Mouse (Mus musculus): Measurements from ENCODE around the gene Becn1.
"Not testable (repeated sequence)": the region's sequence is repeated elsewhere in the genome, so short reads cannot be mapped to it uniquely, and the experiment has no call there.

The Becn1 gene

DNA sequence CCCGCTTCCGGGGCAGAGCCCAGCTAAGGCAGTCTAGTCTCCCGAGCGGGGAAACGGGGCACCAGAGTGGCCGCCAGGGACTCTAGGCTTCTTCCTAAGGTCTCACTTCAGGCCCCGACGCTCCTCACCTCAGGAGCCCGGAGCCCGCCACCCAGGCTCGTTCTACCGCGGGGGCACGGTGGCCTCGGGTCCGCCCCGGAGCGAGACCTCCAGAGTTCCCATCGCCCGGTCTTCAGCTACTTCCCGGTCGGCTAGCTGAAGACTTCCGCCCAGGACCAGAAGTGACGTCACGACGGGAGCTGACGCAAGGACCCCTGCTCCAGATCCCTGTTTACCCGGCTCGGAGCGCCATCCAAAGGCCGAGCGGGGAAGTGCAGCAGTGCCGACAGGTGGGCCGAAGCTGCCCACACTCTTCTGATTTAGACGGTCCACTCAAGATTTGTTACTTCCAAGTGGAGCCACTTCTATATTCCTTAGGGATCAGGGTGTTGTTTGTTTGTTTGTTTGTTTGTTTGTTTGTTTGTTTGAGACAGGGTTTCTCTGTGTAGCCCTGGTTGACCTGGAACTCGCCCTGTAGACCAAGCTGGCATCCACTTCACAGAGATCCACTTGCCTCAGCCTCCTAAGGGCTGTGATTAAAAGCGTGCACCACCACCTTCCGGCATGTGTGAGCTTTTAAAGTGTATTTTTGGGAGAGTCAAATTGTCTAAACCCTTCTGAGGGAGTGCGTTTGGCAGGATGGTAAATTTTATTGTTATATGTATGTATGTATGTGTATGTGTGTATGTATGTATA, at the start of gene Becn1:
Gene Becn1 (minus strand): TSS at position 283 of the 795 bp plus-strand sequence.
- peak; percentile 99 to 100 for DNase-seq

DNA sequence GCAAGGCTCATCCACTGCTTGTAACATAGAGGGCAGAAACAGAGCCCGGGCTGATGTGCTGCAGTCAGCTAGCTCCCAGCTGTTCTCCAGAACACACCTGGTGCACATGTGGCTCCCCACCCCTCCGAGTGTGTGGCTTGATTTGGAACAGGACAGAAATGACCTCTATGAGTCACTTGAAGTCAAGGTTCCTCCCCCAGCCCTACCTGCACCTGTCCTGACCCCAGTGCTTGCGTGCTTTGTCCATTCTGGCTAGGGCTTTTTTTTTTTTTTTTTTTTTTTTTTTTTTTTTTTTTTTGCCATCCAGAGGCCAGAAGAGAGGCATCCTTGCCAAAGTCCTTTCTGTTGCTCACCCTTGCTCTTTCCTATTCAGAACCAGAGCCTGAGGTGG, 49.6 kb upstream of the Becn1 start:
- no peak for DNase-seq

GRCm38 (mm10) chr11:101351100-101351720, 49.1 kb upstream of the Becn1 start:
- DNase-seq, result no peak

GRCm38 (mm10) chr11:101349216-101349615, 47.1 kb upstream of the Becn1 start:
- no peak for DNase-seq

DNA sequence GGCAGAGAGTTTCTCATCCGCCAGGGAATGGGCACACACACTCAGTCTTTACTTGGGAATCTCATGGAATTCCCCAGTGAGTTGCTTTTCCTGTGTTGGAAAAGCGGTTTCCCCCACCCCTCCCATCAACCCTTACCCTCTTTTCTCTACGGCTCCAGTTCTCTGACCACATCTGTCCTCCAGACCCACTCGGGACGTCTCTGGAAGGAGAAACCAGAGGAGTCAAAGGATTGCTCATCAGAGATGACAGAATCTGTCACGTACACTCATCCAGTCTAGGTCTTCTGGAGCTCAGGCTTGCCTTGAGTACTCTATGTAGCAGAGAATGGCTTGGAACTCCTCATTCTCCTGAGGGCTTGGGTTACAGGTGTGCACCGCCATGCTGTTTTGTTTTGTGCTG, 46.7 kb upstream of the Becn1 start:
- no peak for DNase-seq

- DNase-seq, result no peak
Measured at GRCm38 (mm10) chr11:101347083-101347775, 45.1 kb upstream of the Becn1 start.

GRCm38 (mm10) chr11:101338123-101338760, 36.2 kb upstream of the Becn1 start:
- DNase-seq, result peak; percentile 58 to 73

DNA sequence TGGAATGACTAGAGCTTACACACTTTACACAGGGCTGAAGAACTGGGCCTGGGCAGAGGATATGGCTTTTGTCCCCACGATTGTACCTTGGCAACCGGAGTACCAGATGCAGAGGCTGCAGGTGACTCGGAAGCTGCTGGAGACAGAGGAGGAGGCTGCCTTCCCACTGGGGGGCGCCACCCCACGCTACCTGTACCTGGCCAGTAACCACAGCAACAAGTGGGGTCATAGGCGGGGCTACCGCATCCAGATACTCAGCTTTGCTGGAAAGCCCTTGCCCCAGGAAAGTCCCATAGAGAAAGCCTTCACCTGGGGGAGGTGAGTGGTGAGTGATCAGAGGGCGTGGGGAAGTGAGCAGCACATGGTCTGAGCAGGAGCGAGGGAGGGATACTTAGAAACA, 33.6 kb upstream of the Becn1 start:
- DNase-seq, result no peak

- DNase-seq, result no peak
Measured at GRCm38 (mm10) chr11:101334516-101334915, 32.4 kb upstream of the Becn1 start.

- no peak for DNase-seq
Measured at GRCm38 (mm10) chr11:101334023-101334422, 31.9 kb upstream of the Becn1 start.

DNA sequence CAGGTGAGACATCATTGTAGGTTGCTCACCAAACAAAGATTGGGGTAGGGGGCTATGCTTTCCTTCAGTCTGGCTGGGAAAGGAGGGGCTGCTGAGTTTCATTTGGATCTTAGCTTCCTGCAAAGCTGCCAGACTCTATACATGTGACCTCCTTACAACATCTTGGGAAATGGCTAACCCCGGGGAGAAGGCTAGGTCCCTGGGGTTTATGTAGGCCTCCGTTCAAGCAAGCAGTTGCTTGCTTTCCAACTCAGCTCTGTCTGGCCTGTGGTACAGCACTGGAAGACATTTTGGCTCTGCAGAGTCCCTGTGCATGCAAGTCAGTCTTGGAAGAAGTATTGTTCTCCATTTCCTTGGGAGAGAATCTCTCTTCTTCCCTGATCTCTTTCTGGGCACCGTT, 30.5 kb upstream of the Becn1 start:
- no peak for DNase-seq

- DNase-seq, result not testable (repeated sequence)
Measured at GRCm38 (mm10) chr11:101330961-101331360, 28.9 kb upstream of the Becn1 start.

DNA sequence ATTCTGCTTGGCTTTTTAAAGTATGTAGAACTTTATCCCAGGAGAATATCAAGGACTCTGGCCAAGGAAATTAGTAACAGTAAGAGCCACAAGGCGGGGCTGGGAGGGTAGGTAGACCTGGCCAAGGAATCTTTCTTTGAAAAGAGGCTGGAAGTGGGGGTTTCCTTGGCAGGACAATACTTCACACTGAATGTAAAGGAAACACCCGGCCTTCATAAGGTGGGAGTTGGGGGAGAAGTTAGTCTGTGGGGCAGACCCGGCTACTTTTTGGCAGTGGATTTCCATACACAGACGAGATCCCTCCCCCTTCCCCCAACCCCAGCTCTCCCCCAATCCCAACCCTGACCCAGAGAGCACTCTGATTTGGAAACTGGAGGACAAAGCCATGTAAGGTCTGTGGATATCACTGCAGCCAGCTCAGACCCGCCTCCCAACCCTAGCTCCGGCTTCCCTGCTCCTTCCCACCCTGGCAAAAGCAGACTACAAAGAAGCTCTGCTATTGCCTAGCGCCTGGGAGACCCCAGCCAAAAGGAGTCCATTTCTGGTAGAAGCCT, 28.4 kb upstream of the Becn1 start, which contains the start of gene Aoc3:
Gene Aoc3 (plus strand): TSS at position 235 of the 554 bp plus-strand sequence.
- no peak for DNase-seq

GRCm38 (mm10) chr11:101328941-101329635, 27.0 kb upstream of the Becn1 start:
- DNase-seq, result peak; percentile 40 to 43

DNA sequence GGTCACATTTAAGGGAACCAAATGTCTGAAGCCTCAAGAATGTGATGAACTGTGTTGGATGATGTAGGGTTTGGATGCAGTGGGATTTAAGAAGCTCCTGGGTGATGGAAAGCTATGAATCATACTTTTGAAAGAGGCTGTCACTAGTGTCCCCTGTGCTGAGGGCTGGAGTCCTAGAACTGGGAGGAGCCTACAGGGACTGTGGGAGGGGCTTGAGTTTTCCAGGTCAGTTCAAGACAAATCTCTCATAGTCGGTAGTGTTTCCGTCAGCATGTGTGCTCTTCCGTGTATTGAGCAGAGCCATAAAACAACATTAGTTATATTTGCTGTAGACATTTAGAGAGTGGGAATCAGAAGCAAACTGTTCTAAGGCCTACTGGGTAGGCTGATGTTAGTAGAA, 25.2 kb upstream of the Becn1 start:
- DNase-seq, result no peak

- no peak for DNase-seq
Measured at GRCm38 (mm10) chr11:101326147-101326546, 24.1 kb upstream of the Becn1 start.

DNA sequence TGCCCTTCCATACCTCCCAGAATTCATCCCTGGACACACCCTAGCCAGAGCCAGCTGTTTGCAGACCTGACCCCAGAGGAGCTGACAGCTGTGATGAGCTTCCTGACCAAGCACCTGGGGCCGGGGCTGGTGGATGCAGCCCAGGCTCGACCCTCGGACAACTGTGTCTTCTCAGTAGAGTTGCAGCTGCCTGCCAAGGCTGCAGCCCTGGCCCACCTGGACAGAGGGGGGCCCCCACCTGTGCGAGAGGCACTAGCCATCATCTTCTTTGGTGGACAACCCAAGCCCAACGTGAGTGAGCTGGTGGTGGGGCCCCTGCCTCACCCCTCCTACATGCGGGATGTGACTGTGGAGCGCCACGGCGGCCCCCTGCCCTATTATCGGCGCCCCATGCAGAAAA, 23.1 kb upstream of the Becn1 start:
- not testable (repeated sequence) for DNase-seq

GRCm38 (mm10) chr11:101324763-101325162, 22.7 kb upstream of the Becn1 start, which contains the start of gene Aoc2:
TSS of gene Aoc2 (plus strand) at chr11:101325063.
- DNase-seq, result no peak

DNA sequence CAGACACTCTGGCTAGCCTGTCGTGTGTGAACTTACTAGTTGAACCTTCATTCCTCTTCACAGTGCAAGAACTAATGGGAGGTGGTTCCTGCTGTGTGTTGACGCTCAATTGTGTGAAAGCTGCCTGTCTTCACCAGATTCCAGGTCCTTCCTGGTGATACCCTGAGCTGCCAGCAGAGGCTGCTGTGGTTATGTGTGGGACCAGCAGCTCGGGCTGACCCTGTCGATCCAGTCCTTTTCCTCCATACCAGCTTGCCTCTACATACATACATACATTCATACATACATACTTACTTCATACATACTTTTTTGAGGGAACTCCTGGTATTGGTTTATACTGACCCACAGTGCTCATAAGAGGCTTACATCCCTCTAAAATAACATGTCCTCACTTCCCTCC, 21.5 kb upstream of the Becn1 start:
- DNase-seq, result peak; percentile 87

GRCm38 (mm10) chr11:101316501-101316917, 14.4 kb upstream of the Becn1 start:
- no peak for DNase-seq

GRCm38 (mm10) chr11:101315665-101316500, 13.8 kb upstream of the Becn1 start, which contains the start of gene Psme3:
TSS of gene Psme3 (plus strand) at chr11:101316213.
- peak; percentile 96 to 97 for DNase-seq
